Mouse (Mus musculus): ENCODE measurements around the gene Vwa5b1.
A peak's percentile ranks its signal among the peaks of the same experiment; 100 is the strongest.

Vwa5b1 gene

DNA sequence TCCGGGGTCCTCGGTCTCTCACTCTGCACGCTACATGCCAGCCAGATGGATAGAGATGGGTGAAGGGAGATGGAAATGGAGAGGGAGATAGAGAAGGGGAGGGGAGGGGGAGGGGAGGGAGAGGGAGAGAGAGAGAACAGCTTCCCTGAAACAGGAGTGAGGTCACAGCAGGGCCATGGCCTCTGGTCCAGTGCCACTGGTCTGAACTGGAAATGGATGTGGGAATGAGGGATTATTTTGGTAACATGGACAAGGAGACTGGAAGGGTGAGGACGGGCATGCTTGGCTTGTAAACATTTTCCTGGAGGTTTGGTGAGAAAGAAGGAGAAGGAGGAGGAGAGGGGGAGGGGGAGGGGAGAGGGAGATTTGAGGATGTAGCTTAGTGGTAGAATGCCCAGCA is 59.0 kb downstream of the Vwa5b1 start:
- DNase-seq (ENCODE audit: low read depth): no peak

DNA sequence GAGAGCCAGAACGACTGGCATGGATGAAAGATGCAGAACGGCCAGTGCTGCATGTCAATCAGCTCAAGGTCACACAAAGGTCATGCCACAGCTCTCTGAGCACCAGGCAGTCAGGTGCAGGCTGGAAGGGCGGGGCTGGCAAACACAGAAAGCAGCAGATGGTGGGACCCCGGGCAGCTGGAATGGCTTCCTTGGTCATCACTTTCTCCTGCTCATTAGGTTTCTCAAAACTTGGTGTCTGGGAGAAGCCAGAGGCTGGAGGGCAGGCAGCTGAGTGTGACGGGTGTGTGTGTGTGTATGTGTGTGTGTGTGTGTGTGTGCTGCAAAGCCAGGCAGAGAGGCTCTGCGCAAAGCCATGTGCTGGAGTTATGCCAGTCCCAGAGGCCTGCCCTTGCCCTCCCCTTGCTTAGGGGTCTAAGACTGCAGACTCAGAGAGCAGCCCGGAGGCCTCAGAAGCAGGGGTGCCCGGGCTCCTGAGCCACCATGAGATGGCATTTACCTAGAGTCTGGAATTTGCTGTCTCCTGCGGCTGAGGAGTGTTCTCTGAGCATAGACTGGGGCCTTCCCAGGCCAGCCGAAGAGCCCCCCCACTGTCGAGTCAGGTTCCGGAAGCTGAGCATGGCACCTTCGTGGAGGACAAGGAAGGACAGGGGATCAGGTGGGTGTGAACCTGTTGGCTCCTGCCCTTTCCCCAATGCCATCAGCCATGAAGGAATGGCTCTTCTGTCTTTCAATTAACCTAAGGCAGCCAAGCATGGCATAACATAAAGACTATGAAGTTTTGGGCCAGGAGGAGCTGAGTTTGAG is 60.7 kb downstream of the Vwa5b1 start:
- DNase-seq (ENCODE audit: low read depth): no peak

DNA sequence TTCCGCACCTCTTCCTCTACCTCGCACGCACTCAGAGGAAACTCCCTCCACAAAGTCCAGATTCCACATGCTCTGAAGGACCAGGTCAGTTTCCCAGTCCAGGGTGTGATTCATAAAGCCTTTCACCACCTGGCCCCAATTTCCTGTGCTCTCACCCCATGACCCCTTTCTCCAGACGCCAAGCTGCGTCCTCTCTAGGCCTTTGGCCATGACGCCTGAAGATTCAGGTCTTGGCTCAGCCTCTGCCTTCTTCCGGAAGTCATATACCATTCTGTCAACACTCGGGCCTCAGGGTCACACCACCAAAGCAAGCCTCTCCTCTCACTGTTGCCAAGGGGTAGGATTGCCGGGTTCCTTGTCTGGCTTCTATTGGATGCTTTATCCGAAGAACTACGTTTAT is 65.8 kb downstream of the Vwa5b1 start:
- no peak for DNase-seq (ENCODE audit: low read depth)

DNA sequence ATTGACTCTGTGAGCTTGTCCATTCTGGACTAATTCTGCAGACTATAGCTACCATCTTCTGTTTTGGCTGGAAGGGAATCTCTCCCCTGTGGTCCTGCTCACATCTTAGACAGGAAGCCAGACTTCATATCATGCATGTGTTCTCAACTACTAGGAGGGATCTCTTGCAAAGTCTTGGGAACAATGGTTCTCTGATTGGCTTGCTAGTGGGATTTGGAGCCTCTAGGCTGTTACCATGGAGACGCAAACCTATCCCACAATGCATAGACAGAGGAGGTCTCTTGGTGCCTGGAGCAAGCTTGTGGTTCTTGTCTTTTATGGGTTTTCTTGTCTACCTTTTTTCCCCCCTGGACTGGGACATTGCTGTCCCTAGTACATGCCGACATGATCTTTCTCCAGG is 67.4 kb downstream of the Vwa5b1 start:
- no peak for DNase-seq (ENCODE audit: low read depth)

DNA sequence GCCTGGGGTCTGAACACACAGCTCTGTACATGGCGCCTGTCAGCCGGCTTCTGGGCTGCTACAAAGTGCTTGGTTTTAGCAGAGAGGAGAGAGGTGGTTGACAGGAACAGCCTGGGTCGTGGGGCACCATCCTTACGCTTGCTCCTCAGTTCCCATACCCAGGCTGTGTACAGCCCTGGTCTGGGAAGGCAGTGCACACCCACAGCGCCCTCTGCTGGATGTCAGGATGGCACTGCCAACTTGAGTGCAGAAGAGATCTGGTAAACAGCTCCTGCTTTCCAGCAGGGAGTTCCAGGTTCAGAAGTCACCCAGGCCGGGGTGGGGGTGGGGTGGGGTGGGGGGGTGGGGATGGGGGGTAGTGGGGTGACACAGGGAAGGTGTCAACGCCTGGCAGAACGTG is 73.7 kb downstream of the Vwa5b1 start:
- peak; percentile 23 for DNase-seq (ENCODE audit: low read depth)

DNA sequence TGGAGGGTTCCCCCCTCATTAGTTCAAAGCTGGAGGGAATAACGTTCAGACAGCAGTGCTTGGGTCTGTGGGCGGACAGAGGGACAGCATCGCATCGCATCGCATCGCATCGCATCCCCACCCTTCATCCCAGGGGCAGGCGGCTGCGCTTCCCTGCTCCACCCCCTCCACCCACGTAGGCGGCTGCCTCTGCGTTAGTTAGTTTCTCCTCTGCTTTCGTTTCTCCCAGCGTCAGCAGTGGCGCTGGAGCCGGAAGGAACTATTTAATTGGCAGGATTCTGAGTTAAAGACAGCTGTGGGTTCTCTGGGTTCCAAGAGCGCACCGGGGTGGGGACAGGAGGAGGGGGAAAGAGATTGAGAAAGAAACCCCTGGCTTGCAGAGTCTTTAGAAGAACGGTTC is 80.2 kb downstream of the Vwa5b1 start:
- DNase-seq (ENCODE audit: low read depth): no peak

DNA sequence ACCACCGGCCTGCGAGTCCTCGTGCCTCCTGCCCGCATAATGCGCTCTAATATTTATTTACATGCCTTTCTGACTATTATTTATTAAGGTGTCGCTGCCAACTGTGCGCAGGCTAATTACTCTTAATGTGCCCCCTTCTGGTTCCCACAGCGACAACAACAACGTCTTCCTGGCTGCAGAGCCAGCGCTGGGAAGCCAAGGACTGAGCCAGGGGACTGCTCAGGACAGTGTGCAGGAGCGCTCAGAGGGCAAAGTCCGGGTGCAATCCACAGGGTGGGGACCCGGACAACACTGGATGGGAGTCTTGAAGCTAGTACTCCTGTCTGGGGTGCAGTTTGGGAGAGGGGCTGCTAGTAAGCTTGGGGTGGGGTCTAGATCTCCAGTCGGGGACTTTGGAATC is 80.8 kb downstream of the Vwa5b1 start:
- DNase-seq (ENCODE audit: low read depth): no peak

DNA sequence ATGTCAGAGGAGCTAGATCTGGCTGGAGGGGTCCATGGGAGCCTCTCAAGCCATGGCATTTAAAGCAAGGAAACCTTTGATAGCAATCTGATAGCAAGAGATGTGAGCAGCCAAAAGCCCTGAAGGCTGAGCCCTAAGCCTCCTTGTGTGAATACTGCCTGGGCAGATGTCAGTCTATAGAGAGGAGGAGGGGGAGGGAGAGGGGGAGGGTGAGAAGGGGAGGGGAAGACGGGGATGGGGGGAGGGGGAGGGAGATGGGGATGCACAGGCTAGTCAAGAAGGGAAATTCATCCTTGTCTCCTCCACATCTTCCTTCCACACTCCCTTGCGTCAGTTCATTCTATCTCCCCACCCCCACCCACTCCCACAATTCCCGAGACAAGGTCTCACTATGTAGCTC is 81.4 kb downstream of the Vwa5b1 start:
- DNase-seq (ENCODE audit: low read depth): no peak

DNA sequence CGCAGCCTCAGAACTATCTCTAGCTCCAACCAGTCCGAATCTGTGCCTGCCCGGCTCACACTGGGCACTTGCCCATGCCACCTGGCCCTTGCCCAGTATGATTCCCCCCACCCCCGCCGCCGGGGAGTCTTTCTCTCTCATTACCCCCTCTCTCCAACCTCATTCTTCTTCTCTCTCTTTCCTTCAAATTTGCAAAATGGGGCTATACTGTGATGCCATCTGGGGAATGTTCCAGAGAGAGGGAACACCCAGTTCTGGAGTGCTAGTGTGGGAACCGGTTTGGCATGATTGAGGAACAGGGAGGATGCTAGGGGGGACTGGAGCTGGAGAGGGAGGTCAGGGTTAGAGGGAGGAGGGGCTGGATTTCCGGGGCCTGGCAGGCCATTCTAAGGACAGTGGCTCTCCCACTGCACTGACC is 82.2 kb downstream of the Vwa5b1 start:
- DNase-seq (ENCODE audit: low read depth): no peak

DNA sequence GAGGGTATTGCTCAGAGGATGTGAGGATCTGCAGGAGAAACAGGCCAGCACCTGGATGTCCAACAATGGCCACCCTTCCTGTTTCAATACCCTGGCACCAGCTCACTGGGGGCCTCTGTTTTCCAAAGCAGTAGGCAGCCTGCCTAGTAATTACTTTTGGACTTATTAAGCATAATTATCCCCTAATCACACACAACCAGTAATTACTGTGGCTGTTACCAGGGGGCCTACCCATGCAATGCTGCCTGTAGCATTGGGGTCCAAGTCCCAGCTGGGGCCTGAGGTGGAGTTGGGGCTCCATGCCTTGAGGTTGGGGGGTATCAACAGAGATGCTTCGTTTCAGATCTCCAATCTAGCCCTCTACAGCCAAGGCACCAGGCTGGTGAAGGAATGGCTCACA is 82.6 kb downstream of the Vwa5b1 start:
- no peak for DNase-seq (ENCODE audit: low read depth)

DNA sequence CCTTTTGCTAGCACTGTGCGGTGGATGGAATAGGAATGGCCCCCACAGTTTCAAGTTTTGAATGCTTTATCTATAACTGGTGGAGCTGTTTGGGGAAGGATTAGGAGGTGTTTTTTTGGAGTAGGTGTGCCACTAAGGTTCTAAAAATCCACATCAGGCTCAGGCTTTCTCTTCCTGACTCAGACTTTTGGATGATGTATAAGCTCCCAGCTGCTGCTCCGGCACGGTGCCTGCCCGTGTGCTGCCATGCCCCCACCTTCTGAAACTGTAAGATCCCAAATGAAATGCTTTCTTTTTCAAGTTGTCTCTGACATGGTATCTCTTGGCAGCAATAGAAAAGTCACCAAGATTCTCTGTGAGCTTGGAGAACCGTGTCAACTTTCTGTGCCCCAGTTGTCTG is 84.1 kb downstream of the Vwa5b1 start:
- no peak for DNase-seq (ENCODE audit: low read depth)

DNA sequence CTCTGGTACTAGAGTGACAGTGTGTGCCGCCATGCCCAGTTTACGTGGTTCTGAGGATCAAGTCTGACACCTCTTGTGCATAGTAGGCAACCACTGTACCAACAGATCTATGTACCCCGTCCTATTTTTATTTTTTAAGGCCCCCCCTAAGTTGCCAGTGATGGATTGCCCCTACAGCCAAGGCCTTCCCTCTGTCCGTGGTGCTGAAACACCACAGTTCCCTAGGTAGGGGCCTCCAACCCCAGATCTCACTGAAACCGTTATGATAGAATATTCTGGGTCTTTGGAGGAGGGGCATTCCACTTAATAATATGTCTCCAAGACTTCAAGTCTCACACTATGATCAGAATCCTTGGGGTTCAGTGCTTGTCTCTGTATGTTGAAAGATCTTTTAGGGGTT is 85.1 kb downstream of the Vwa5b1 start:
- no peak for DNase-seq (ENCODE audit: low read depth)

DNA sequence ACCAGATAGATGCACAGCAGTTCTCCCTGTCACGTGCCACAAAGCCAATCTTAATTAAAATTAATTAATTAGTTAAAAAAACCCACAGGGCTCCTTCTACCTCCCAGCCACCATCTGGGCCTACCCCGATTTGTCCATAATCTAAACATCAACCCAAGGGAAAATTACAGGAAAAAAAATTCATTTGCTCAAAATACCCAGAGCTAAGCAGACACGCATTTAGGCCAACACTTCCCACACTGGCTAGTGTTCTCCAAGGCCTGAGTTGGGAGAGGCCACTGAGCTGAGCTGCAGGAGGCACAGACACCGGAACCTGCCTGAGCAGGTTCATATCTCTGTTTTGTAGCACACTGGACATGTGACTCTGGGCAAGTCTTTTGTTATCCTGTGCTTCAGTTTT is 86.7 kb downstream of the Vwa5b1 start:
- no peak for DNase-seq (ENCODE audit: low read depth)

DNA sequence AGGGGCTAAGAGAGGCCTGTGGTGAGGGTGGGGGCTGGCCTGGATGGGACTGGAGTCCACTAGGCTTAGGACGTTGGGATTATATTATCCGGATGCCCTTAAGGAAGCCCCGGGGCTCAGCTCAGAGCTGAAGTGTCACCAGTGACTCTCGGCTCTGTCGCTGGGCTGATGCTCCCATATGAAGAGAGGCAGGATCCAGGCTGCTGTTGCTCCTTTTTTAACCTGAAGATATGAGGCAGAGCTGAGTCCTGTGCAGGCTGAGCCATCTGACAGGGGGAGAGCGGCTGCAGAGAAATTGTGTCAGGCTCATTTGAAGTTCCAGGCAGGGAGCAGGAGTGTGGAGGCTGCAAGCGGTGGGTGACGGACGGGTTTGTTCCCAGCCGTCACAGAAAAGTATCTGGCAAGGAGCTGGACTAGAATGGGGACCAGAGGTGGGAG is 87.5 kb downstream of the Vwa5b1 start:
- no peak for DNase-seq (ENCODE audit: low read depth)

DNA sequence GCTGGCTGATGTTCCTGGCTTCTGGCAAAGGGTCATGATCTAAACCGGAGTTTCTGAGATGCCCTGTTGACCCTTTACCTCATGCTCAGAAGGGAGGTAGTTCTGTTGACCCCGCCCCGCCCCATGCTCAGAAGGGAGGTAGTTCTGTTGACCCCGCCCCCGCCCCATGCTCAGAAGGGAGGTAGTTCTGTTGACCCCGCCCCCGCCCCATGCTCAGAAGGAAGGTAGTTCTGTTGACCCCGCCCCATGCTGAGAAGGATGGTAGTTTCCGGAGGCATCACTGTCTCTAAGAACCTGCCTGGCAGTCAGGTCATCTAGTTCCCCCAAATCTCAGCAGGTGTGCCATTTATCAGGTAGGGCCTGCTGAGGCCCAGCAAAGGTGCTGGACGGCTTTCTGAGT is 88.1 kb downstream of the Vwa5b1 start:
- DNase-seq (ENCODE audit: low read depth): no peak

DNA sequence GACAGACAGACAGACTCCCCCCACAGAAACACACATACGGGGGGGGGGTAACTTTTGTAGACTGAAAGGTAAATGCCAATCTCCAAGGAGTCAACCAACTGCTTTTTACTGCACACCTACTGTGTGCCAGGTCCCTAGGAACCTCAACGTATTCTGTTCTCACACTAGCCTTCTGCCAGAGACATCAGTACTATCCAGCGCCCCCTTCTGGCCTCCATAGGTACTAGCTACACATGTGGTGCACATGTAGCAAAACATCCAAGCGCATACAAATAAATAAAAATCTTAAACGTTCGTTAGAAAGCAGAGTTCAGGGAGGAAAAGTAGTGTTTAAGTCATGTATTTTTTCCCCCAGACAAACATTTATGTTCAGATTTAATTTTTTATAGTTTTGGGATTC is 88.6 kb downstream of the Vwa5b1 start:
- DNase-seq (ENCODE audit: low read depth): no peak

DNA sequence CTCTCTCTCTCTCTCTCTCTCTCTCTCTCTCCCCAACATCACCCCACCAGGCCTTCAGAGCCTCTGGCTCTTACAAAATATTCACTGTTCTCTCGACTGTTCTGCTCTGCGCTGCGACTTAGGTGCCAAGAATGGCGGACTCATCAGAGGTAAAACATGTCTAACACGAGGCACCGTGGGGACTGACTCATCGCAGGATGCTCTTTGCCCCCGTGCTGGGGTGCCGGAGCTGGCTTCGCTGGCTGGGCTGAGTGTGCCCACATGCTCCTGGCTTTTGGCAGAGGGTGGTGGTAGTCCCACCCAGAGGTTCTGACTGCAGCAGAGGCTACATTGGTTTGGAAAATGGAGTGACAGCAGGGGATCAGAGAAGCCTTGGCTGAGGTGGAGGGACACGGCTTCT is 89.4 kb downstream of the Vwa5b1 start:
- DNase-seq (ENCODE audit: low read depth): no peak

DNA sequence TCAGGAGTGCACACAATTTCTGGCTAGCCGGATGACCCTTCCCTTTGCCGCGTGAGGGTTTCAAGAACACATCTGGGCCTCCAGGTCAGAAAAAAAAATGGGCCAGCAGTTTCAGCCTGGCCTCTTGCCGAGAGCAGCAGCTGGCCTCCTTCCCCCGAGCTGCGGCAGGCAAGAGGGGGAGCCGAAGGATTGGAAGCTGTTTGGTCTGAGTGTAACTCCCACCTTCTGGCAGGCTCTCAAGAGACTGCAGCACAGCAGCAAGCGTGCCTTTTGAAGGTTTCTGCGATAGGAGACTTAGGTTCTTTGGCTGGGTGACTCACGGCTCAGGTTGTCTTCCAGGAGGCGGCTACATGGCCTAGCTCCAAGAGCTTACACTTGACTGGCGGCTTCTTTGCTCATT is 92.5 kb downstream of the Vwa5b1 start:
- DNase-seq (ENCODE audit: low read depth): no peak

DNA sequence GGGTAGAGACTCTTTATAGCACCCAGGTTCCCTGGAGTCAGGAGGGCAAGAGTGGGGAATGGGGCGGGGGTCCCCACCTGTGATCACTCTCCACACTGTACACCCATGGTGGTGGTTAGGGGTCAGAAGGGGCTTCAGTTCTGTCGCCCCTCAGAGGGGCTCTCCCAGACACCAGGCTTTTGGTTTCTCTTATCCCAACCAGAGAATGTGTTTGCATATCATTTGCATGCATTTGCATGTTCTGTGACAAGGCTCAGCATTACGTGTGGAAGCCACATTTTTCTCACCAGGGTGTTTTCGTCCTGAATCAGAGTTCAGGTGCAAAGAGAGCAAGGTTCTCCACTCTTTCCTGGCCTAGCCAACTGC is 97.6 kb downstream of the Vwa5b1 start:
- no peak for DNase-seq (ENCODE audit: low read depth)

DNA sequence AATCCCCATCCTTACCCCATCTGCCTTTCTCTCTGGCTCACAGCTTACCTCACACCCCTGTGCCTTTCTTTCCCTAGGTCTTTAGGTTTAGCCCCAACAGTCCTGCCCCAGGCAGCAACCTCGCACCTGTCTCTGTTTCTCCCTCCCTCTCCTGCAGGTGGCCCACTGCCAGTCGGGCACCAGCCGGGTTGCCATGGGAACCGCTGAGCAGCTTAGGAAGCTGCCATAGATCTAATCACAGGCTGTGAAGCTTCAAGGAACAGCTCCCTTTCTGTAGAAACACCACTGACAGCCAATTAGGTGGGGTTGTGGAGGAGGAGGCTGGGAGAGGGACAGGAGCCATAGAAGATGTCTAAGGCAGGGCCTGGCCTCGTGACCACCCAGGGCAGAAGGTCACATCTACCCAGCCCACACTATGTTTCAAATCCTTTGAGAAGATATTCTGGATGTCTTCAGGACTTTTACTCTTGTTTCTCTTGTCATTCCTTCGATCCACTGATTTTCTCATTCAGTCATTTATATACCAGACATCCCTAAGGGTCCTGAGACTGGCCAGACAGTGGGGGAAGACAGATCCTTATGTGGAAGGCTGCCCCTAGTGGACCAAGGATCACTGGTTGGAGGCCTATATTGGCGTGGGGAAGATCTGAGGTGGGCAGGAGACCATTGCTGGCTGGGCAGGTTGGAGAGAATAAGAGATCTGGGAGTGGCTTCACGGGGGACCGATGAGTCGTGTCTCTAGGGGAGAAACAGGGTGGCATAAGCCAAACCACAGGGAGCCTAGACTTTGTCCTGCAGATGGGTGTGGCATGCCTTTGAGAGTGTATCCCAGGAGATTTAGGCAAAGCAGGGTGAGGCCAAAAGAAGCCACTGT is 98.2 kb downstream of the Vwa5b1 start:
- no peak for DNase-seq (ENCODE audit: low read depth)

DNA sequence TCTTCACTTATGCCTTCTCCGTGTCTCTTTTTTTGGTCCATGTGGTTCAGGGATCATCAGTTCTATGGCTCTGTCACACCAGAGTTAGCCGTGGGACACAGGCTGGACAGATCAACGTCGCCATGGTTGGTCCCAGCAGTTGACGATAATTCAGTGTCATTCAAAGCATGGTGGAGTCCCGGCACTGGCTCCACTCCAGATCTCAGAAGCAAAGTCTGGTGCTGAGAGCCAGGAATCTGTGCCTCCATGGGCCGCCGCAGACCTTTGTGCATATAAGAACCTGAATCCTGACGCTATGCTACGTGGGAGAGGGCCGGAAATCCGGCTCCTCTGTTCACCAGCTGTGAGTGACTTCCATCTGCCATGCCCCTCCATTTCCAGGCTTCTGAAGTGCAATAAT is 100.1 kb downstream of the Vwa5b1 start:
- no peak for DNase-seq (ENCODE audit: low read depth)

DNA sequence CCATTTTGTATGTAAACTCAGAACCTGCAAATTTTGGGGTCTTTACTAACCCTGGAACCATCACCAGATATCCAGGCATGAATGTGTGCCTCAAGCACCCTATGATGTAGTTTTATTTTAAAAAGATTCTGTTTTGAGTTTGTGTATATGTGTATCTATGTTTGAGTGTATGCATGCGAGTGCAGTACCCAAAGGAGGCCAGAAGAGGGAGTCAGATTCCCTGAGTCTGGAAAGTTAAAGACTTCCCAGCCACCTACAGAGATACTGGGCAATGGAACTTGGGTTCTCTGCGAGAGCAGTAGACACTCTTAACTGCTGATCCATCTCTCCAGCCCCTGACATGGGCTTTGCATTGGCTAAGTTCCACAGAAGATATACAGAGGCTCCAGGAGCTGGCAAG is 101.8 kb downstream of the Vwa5b1 start:
- no peak for DNase-seq (ENCODE audit: low read depth)

DNA sequence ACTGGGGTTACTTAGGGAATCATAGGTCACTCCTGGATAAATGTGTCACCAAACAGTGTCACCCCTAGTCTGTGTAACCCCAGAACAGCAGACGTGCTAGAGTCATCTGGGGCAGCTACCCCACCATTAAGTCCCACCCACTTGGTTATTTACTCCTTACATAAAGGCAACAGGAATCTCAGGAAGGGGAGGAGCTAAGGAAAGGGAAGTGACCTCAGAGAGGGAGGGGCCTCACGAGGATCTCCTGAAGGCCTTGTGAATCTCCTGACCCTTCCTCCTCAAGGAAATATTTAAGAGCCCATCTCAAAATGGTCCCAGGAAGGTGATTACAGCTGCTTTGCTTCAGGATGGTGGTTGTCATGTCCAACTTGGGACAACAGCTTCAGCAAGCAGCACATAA is 103.9 kb downstream of the Vwa5b1 start:
- no peak for DNase-seq (ENCODE audit: low read depth)

DNA sequence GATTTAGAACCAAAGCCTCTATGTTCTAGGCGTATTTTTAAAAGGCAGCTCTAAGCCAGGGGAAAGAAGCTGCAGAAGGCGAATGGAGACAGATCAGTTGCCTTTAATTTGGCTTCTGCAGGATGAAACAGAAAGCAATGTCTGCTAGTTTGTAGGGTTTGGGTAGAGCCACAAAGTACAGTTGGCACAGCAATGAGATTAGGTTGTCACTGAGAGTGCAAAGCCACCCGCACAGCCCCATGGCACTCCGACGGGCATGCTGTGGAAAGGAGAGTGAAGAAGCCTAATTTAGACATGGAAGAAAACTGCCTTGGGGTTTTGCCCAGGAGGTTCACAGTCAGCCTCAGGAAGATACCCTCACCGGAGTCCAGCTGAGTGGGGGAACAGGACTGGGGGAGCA is 105.7 kb downstream of the Vwa5b1 start:
- DNase-seq (ENCODE audit: low read depth): no peak
